Mouse (Mus musculus) heart, embryonic 10.5 days (tissue): ENCODE measurements at regions not wholly inside any gene's neighbourhood (a gene's known extent, or its start where the extent isn't known, plus 50 kb on each side); places are given as distances from the start of the nearest gene placed in this dataset.

ENCODE experiments used
- DNase-seq: peaks from one replicate; pipeline ENCODE4 v3.0.0-alpha.2; 2017; ENCODE audit warnings: low spot score
- H3K27ac ChIP-seq: fragments of 300-500 bp; sonication (generic); 2 replicates; pipeline ENCODE4 v1.5.1; 2016; ENCODE audit warnings: mild to moderate bottlenecking
- H3K27me3 ChIP-seq: fragments of 300-500 bp; sonication (generic); 2 replicates; pipeline ENCODE4 v1.6.1; 2016; ENCODE audit warnings: mild to moderate bottlenecking; ENCODE audit not compliant: poor library complexity, insufficient read depth, severe bottlenecking
- H3K36me3 ChIP-seq: fragments of 300-500 bp; sonication (generic); 2 replicates; pipeline ENCODE4 v1.6.1; 2016; ENCODE audit warnings: mild to moderate bottlenecking, moderate library complexity
- H3K4me1 ChIP-seq: fragments of 300-500 bp; sonication (generic); 2 replicates; pipeline ENCODE4 v1.6.1; 2016; ENCODE audit warnings: mild to moderate bottlenecking
- H3K4me3 ChIP-seq: fragments of 300-500 bp; sonication (generic); 2 replicates; pipeline ENCODE4 v1.5.1; 2016; ENCODE audit warnings: mild to moderate bottlenecking, moderate library complexity
- H3K9me3 ChIP-seq: fragments of 300-500 bp; sonication (generic); 2 replicates; pipeline ENCODE4 v1.6.1; 2016; ENCODE audit warnings: mild to moderate bottlenecking, moderate library complexity
- WGBS: fragments of 180-500 bp; shearing (Covaris S2); methylation state at CpG from one replicate; pipeline ENCODE4 v1.1.7; 2016; 5-methylcytosine and 5-hydroxymethylcytosine counted together

DNA sequence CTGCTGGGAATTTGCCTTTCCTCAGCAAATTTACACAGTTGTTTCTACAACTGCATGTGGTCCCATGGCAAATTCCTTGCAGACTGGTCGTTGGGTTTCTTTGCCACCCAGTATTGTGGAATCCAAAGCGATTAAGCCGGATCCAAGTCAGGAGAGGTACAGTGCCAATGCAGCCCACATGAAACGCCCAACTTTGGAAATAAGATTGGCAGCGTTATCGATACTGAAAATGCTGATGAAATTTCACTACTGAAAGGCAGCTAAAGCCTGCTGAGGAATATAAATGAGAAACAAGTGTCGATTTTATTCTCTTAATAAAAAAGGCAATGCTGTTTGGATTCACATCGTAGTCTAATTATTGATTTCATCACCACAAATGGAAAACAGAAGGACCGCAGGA is 281.1 kb upstream of the Mmadhc start:
- Histone ChIP-seq H3K9me3 (no peaks in the 10 kb centered on the region), H3K27ac (no peak overlapping the region), H3K4me1 (no peaks in the 10 kb centered on the region), H3K27me3 (no peaks in the 10 kb centered on the region), H3K4me3 (no peak overlapping the region), H3K36me3 (no peaks in the 10 kb centered on the region)
- 89% methylated on average over 9 of the region's 9 CpGs for WGBS
- DNase-seq = no peak

DNA sequence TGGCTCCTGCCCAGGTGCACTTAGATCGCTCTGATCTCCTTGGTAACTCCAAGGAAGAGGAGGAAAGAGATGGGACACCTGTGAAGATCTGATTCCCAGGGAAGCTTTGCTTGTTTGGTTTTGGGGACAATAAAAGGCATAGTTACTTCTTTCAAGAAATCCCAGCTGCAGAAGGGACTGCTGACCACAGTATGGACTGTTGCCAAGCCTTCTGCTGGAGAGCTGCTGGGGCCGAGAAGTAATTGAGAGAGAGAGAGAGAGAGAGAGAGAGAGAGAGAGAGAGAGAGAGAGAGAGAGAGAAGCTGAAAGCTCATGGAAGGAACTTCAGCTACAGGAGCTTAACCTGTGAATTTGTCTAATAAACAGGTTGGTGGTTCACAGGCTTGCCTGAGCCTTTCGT is 276.9 kb upstream of the Mmadhc start:
- 58% methylated on average over 3 of the region's 3 CpGs for WGBS
- DNase-seq = no peak

GRCm38 (mm10) chr2:50571021-50571420 is 274.4 kb upstream of the Mmadhc start:
- Histone ChIP-seq H3K36me3 (no peaks in the 10 kb centered on the region), H3K27me3 (no peaks in the 10 kb centered on the region), H3K4me3 (no peak overlapping the region), H3K9me3 (no peaks in the 10 kb centered on the region), H3K4me1 (0 out of 2 replicates have a peak, but pooled peaks cover 4% of the 10 kb centered on the region), H3K27ac (no peak overlapping the region)
- no peak for DNase-seq
- WGBS = 77% methylated on average over 4 of the region's 4 CpGs

More for the DNA sequence above, 276.9 kb upstream of the Mmadhc start:
- no peaks in the 10 kb centered on the region for H3K9me3 ChIP-seq
- H3K27me3 ChIP-seq = no peaks in the 10 kb centered on the region
- H3K4me3 ChIP-seq = no peak overlapping the region
- 0 out of 2 replicates have a peak, but pooled peaks cover 4% of the 10 kb centered on the region for H3K4me1 ChIP-seq
- H3K27ac ChIP-seq = no peak overlapping the region
- H3K36me3 ChIP-seq = no peaks in the 10 kb centered on the region

DNA sequence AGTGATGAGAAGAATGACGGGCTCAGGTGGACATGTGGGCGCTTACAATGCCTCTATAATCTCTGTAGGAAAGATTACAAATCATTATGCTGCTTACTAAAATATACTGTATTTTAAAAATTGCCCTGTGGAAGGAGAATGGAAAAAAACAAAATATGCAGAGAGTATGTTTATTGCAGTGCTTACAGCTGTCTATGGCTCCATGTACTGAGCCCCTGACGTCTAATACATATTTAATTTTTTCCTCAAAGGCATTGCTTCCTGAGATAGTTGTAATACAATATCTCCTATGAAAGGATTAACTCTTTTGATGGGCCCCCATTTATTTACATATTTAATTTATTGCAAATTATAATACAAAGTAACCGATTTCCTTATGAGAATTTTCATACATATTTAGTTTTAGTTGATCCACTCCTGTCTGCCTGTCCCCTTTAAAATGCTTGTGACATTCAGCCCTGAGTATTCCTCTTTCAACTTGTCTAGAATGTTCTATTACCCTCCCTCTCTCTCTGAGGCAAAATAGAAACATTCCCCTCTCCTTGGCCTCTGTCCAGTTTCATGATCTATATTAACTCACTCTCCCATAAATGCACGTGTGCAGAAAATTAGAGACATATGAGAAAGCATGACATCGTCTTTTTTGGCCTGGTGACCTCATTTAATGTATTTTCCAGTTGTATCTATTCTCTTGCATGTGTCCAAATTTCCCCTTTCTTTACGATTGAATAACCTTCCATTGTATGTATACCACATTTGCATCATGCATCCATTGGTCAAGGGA is 273.1 kb upstream of the Mmadhc start:
- Histone ChIP-seq H3K9me3 (no peaks in the 10 kb centered on the region), H3K36me3 (no peaks in the 10 kb centered on the region), H3K4me3 (no peak overlapping the region), H3K27me3 (no peaks in the 10 kb centered on the region), H3K27ac (no peak overlapping the region), H3K4me1 (0 out of 2 replicates have a peak, but pooled peaks cover 4% of the 10 kb centered on the region)
- no peak for DNase-seq
- WGBS = 86% methylated on average over 7 of the region's 7 CpGs

DNA sequence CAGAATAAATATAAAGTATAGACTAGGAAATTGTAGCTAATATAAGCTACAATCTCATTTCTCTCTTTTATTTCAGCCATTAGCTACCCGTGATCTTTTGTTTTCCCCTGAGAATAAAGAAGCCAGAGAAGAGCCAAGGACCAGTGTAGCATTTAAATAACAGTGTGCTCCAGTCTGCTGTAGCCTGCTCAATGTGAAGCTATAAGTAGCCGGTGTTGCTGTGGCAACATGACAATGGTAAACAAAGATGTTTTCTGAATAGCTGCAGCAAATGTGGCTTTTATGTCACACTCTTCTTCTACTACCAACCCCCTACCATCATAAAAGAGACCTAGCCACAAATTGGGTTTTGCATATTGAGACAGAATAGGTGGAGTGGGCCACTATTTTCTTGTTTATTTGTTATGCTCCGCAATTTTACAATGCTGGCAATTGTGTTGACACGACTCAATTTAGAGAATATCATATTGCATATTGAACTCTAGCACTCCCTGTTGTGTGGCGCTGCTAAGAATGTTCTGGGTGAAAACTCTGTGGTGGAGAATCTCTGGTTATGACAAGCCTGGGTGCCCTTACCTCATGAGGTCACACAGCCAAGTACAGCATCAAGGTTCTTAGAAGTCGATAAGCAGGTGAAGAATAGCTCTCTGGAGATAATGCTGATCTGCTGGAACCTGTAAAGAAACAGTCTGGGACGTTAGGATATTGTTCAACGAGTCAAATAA is 272.3 kb upstream of the Mmadhc start:
- Histone ChIP-seq H3K27ac (no peak overlapping the region), H3K9me3 (no peaks in the 10 kb centered on the region), H3K4me1 (0 out of 2 replicates have a peak, but pooled peaks cover 4% of the 10 kb centered on the region), H3K4me3 (no peak overlapping the region), H3K36me3 (no peaks in the 10 kb centered on the region), H3K27me3 (no peaks in the 10 kb centered on the region)
- 71% methylated on average over 8 of the region's 8 CpGs for WGBS
- no peak for DNase-seq

DNA sequence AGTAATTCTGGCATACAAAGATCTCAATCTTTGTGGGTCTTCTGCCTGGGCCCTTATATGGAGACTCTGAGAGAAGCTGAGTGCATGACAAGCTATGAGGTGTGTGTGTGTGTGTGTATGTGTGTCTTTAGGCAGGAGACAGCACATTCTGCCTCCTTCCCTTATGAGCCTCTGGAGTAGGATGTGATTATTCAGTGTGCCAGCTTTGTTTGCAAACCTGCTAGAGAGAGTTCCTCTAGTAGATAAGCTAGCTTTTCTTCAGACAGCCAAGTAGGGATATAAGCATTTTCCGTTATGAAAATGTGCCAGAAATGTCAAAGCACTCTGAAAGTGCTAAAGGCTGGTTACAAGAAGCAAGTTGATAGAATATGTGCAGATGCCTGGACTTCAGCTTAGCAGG is 270.9 kb upstream of the Mmadhc start:
- no peak for DNase-seq
- WGBS = 76% methylated on average over 1 of the region's 1 CpGs
- Histone ChIP-seq H3K36me3 (no peaks in the 10 kb centered on the region), H3K4me3 (no peak overlapping the region), H3K27ac (no peak overlapping the region), H3K9me3 (no peaks in the 10 kb centered on the region), H3K4me1 (0 out of 2 replicates have a peak, but pooled peaks cover 4% of the 10 kb centered on the region), H3K27me3 (no peaks in the 10 kb centered on the region)

DNA sequence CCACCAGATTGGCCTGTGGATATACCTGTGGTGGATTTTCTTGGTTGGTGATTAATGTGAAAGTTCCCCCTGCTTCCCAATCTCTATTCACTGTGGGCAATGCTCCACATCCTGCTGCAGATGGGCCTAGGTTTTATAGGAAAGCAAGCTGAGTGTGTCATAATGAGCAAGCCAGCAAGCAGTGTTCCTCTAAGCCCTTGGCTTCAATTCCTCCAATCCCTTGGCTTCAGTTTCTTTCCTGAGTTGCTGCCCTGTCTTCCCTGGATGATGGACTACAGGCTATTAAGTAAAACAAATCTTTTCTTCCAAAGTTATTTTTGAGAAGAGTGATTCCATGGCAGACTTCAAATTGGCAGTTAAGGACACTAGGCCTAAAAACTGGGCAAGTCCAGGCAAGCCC is 257.4 kb upstream of the Mmadhc start:
- no peak for DNase-seq
- no peaks in the 10 kb centered on the region for H3K27me3 ChIP-seq
- H3K4me1 ChIP-seq = no peaks in the 10 kb centered on the region
- no peak overlapping the region for H3K4me3 ChIP-seq
- no peak overlapping the region for H3K27ac ChIP-seq
- H3K36me3 ChIP-seq = no peaks in the 10 kb centered on the region
- no peaks in the 10 kb centered on the region for H3K9me3 ChIP-seq

DNA sequence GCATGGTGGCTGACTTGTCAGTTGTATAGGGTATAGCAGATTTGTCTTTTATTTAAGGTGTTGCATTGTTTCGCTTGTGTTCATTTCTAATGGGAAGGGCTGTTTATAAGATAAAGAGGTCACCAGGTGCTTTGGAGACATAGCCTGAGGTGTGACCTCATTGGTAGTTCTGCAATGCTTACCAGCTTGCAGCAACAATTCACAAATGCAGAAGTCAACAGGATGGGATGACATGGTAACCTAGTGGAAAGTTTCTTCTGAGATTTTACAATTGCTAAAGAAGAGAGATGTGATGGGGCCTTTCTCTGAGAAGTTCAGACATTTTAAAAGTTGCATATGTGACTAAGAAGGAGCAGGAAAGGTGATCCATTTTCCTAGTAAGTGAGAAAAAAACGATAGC is 255.8 kb upstream of the Mmadhc start:
- WGBS = 82% methylated on average over 2 of the region's 2 CpGs
- no peaks in the 10 kb centered on the region for H3K27me3 ChIP-seq
- no peak overlapping the region for H3K4me3 ChIP-seq
- H3K36me3 ChIP-seq = no peaks in the 10 kb centered on the region
- H3K4me1 ChIP-seq = no peaks in the 10 kb centered on the region
- no peaks in the 10 kb centered on the region for H3K9me3 ChIP-seq
- H3K27ac ChIP-seq = no peak overlapping the region
- DNase-seq = no peak

DNA sequence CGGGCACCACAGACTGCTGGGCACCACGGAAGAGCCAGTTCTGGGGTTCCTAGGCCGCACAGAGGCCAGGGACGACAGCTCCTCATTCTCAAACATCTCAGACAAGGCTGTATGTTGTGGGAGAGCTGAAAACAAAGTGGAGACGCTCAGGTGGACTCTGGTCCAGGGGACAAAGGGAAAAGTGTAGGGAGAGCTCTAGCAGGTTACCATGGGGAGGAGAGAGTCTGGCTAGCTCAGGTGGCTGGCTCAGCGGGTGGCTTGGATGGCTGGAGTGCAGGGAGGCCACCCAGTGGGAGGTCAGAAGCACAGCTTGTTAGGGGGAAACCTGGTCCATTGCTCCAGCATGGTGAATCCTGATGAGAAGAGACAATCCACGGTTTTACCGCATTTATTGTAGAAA is 253.3 kb upstream of the Mmadhc start:
- Histone ChIP-seq H3K36me3 (no peaks in the 10 kb centered on the region), H3K27ac (no peak overlapping the region), H3K4me3 (no peak overlapping the region), H3K27me3 (no peaks in the 10 kb centered on the region), H3K4me1 (no peaks in the 10 kb centered on the region), H3K9me3 (no peaks in the 10 kb centered on the region)
- WGBS = 71% methylated on average over 8 of the region's 8 CpGs
- no peak for DNase-seq

- 82% methylated on average over 2 of the region's 2 CpGs for WGBS
- DNase-seq = no peak
- no peaks in the 10 kb centered on the region for H3K4me1 ChIP-seq
- H3K27me3 ChIP-seq = no peaks in the 10 kb centered on the region
- H3K27ac ChIP-seq = no peak overlapping the region
- no peaks in the 10 kb centered on the region for H3K36me3 ChIP-seq
- no peaks in the 10 kb centered on the region for H3K9me3 ChIP-seq
- H3K4me3 ChIP-seq = no peak overlapping the region
These were observed 243.3 kb upstream of the Mmadhc start for GRCm38 (mm10) chr2:50539741-50540441.

GRCm38 (mm10) chr2:50538068-50538467 is 241.5 kb upstream of the Mmadhc start:
- WGBS = 88% methylated on average over 5 of the region's 5 CpGs
- Histone ChIP-seq H3K27me3 (no peaks in the 10 kb centered on the region), H3K4me1 (no peaks in the 10 kb centered on the region), H3K27ac (no peak overlapping the region), H3K9me3 (no peaks in the 10 kb centered on the region), H3K36me3 (no peaks in the 10 kb centered on the region), H3K4me3 (no peak overlapping the region)
- no peak for DNase-seq

- Histone ChIP-seq H3K4me1 (no peaks in the 10 kb centered on the region), H3K36me3 (no peaks in the 10 kb centered on the region), H3K27me3 (no peaks in the 10 kb centered on the region), H3K4me3 (no peak overlapping the region), H3K9me3 (no peaks in the 10 kb centered on the region), H3K27ac (no peak overlapping the region)
- DNase-seq = no peak
- 67% methylated on average over 4 of the region's 4 CpGs for WGBS
These were observed 238.7 kb upstream of the Mmadhc start for GRCm38 (mm10) chr2:50535085-50535878.
